Mouse (Mus musculus): ENCODE data around the gene Smo.

- TF ChIP-seq CTCF (IDR thresholded peaks at IDR 0.05; ENCODE audit: low read depth): no peak
- TF ChIP-seq EP300 (IDR thresholded peaks at IDR 0.05; ENCODE audit: low read depth): no peak
These were observed 13.4 kb upstream of the Smo start for GRCm38 (mm10) chr6:29721890-29722289.
